Mouse (Mus musculus) heart, postnatal 36 days (tissue): ENCODE data around the gene Lrp2. TPM values are rescaled to one million over a fixed set of nuclear protein-coding genes. Genes with fewer than 3 reads are reported as not detected.

ENCODE experiments used
- DNase-seq, 2 experiments: peaks; one replicate each; pipeline ENCODE4 v3.0.0; 2021 to 2022
- intact Hi-C: fragments of 180-260 bp; cut with DNase I; formaldehyde crosslinking; loops from one replicate; pipeline ENCODE4 v1.15.1; 2025
- total RNA-seq, 2 experiments: library from RNA; stranded (reverse); gene quantifications; 2 replicates each; pipeline ENCODE4 v1.2.3; 2021

Lrp2 gene
- total RNA-seq, 2 experiments from 2014 or later: 0.89 to 1.7 TPM

- DNase-seq: no peak
- intact Hi-C loops: no loop called here
These were observed 167.5 kb downstream of the Lrp2 start for GRCm38 (mm10) chr2:69418294-69418881.

GRCm38 (mm10) chr2:69415070-69415469 is 170.8 kb downstream of the Lrp2 start:
- intact Hi-C loops: no loop called here
- DNase-seq: no peak

- DNase-seq: no peak
- intact Hi-C loops: no loop called here
These were observed 171.3 kb downstream of the Lrp2 start for GRCm38 (mm10) chr2:69414539-69414938.

- no peak for DNase-seq
- intact Hi-C loops: no loop called here
These were observed 180.2 kb downstream of the Lrp2 start for GRCm38 (mm10) chr2:69405692-69406091.

GRCm38 (mm10) chr2:69402309-69402708 is 183.6 kb downstream of the Lrp2 start:
- DNase-seq: no peak
- intact Hi-C loops: no loop called here

GRCm38 (mm10) chr2:69401891-69402290 is 184.0 kb downstream of the Lrp2 start:
- intact Hi-C loops: no loop called here
- no peak for DNase-seq

GRCm38 (mm10) chr2:69400866-69401604 is 184.8 kb downstream of the Lrp2 start:
- intact Hi-C loops: no loop called here
- DNase-seq: no peak

- intact Hi-C loops: no loop called here
- DNase-seq: no peak
These were observed 189.0 kb downstream of the Lrp2 start for GRCm38 (mm10) chr2:69396760-69397435.

GRCm38 (mm10) chr2:69395597-69396248 is 190.1 kb downstream of the Lrp2 start:
- intact Hi-C loops: no loop called here
- no peak for DNase-seq

- no peak for DNase-seq
These were observed 191.9 kb downstream of the Lrp2 start for GRCm38 (mm10) chr2:69393947-69394346.

GRCm38 (mm10) chr2:69386118-69386871 is 199.6 kb downstream of the Lrp2 start:
- intact Hi-C loops: no loop called here
- no peak for DNase-seq

More at GRCm38 (mm10) chr2:69393947-69394346, 191.9 kb downstream of the Lrp2 start:
- intact Hi-C loops: no loop called here

GRCm38 (mm10) chr2:69382838-69383237 is 203.0 kb downstream of the Lrp2 start:
- DNase-seq: no peak
- intact Hi-C loops: no loop called here

- intact Hi-C loops: no loop called here
- DNase-seq: no peak
These were observed 204.1 kb downstream of the Lrp2 start for GRCm38 (mm10) chr2:69381740-69382139.

GRCm38 (mm10) chr2:69380281-69380680 is 205.6 kb downstream of the Lrp2 start, which contains the start of gene Dhrs9:
Gene Dhrs9 (plus strand): TSS chr2:69380445.
- no peak for DNase-seq
- intact Hi-C loops: no loop called here

GRCm38 (mm10) chr2:69379801-69380200 is 206.1 kb downstream of the Lrp2 start:
- intact Hi-C loops: no loop called here
- DNase-seq: no peak

- intact Hi-C loops: no loop called here
These were observed 209.1 kb downstream of the Lrp2 start for GRCm38 (mm10) chr2:69376780-69377179.

More at GRCm38 (mm10) chr2:69376780-69377179, 209.1 kb downstream of the Lrp2 start:
- no peak for DNase-seq
